Mouse (Mus musculus) neural tube, embryonic 14.5 days (tissue): ENCODE measurements around the gene Tmem60. TPM values are rescaled to one million over a fixed set of nuclear protein-coding genes. Genes with fewer than 3 reads are reported as not detected.

Experiments used
- ATAC-seq: fragments of 200-750 bp; cut with Nextera tagmentation; 2 replicates; pipeline ENCODE4 v1.8.0; 2017; ENCODE audit warnings: low read depth, mild to moderate bottlenecking, moderate TSS enrichment, moderate library complexity
- H3K27ac ChIP-seq: fragments of 300-500 bp; sonication (generic); 2 replicates; pipeline ENCODE4 v1.5.1; 2014; ENCODE audit warnings: low read depth, mild to moderate bottlenecking, control low read depth, low read length, moderate library complexity, mixed read lengths
- H3K27me3 ChIP-seq: fragments of 300-500 bp; sonication (generic); 2 replicates; pipeline ENCODE4 v1.6.1; 2014; ENCODE audit warnings: low read length; ENCODE audit not compliant: control insufficient read depth, insufficient read depth
- H3K36me3 ChIP-seq: fragments of 300-500 bp; sonication (generic); 2 replicates; pipeline ENCODE4 v1.6.1; 2014; ENCODE audit warnings: low read length, mixed read lengths; ENCODE audit not compliant: control insufficient read depth, insufficient read depth
- H3K4me1 ChIP-seq: fragments of 300-500 bp; sonication (generic); 2 replicates; pipeline ENCODE4 v1.6.1; 2014; ENCODE audit warnings: low read length; ENCODE audit not compliant: control insufficient read depth, insufficient read depth
- H3K4me2 ChIP-seq: fragments of 300-500 bp; sonication (generic); 2 replicates; pipeline ENCODE4 v1.6.1; 2014; ENCODE audit warnings: mild to moderate bottlenecking, low read depth, low read length, control low read depth
- H3K4me3 ChIP-seq: fragments of 300-500 bp; sonication (generic); 2 replicates; pipeline ENCODE4 v1.5.1; 2014; ENCODE audit warnings: low read depth, low read length, control low read depth, mixed read lengths
- H3K9ac ChIP-seq: fragments of 300-500 bp; sonication (generic); replicated peaks from 2 replicates; pipeline ENCODE4 v1.6.1; 2014; ENCODE audit warnings: low read depth, mild to moderate bottlenecking, control low read depth, low read length, mixed read lengths
- H3K9me3 ChIP-seq: fragments of 300-500 bp; sonication (generic); 2 replicates; pipeline ENCODE4 v1.6.1; 2016; ENCODE audit warnings: low read length; ENCODE audit not compliant: control insufficient read depth
- WGBS: fragments of 180-500 bp; shearing (Covaris S2); extraction: QIAGEN DNeasy Blood & Tissue Kit; methylation state at CpG from one replicate; pipeline ENCODE4 v1.1.7; 2014; 5-methylcytosine and 5-hydroxymethylcytosine counted together
- polyA plus RNA-seq: library from polyadenylated mRNA; unstranded; fragments of >200 nt; fragmentation: Nextera tagmentation; extraction: Ambion mirVana; gene quantifications from 2 replicates; pipeline ENCODE4 v1.2.1, GENCODE M21; 2014

The Tmem60 gene
- 74.7 and 77.9 TPM in 2 replicates for polyA plus RNA-seq

DNA sequence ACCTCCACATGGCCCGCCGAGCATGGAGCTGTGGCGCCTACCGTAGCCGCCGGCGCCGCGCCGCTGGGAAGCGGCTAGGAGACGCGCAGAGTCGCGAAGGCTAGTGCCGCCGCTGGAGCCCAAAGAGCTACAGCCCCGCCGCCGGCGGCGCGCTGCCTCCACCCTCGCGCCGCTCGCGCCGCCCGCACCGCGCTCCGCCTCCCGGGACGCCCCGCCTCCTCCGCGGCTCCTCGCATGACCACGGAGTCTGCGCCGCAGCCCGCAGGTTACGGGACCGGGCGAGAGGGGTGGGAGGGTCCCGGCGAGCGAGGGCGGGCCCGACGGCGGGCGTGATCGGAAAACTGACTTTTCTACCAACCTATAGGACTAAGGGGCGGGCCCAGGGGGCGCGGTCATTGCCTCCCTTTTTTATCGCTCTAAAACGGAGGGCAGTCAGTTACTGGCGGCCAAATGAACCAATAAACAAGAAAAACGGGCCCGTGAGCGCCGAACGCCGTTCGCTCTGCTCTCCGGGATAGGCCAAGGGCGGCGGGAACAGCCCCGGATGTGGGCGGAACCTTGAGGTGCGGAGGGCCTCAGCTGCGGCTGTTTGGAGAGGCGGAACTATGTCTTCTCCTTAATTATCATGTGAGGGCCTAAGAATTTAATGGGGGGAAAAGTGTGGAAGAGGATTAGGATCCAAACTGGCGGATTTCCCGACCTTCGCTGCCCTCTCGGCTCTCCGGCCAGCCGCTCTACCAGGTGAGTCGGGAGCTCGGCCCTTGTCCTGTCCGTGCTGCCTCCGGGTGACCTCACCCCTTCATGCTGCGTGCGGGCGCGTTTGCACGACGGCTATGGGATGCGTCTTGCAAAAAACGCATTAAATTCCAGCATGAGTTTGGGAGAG lies at the start of gene Tmem60, which contains the start of gene Phtf2:
TSS of gene Tmem60 (plus strand) at position 277 of the 886 bp plus-strand sequence.
TSS of gene Phtf2 (minus strand) at position 210 of the 886 bp plus-strand sequence.
- H3K4me3 ChIP-seq = peak within 1 kb of the TSS; percentile 80
- no peaks in the 10 kb centered on the region for H3K27me3 ChIP-seq
- under 1% methylated on average over 93 of the region's 94 CpGs for WGBS
- no peaks in the 10 kb centered on the region for H3K36me3 ChIP-seq
- no peaks in the 10 kb centered on the region for H3K9me3 ChIP-seq
- peaks cover 20% of the 10 kb centered on the region for H3K4me1 ChIP-seq
- H3K9ac ChIP-seq = peak within 1 kb of the TSS; percentile 83
- peak within 1 kb of the TSS; percentile 95 for H3K27ac ChIP-seq
- peak; percentile 99 for ATAC-seq
- peak within 1 kb of the TSS; percentile 79 for H3K4me2 ChIP-seq

DNA sequence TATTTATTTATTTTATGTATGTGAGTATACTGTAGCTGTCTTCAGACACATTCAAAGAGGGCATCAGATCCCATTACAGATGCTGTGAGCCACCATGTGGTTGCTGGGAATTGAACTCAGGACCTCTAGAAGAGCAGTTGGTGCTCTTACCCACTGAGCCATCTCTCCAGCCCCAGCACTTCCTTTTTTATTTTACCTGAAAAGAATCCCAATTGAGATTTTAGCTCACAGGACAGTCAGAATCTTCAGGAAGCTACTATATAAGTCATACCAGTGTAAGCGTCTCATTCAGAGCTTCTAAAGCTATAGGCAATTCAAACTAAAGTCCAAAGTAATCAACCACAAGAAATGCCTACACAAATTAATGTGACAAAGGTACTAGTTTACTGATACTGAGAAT lies 47.6 kb upstream of the Tmem60 start:
- ATAC-seq = no peak
- 98% methylated on average over 1 of the region's 1 CpGs for WGBS
- H3K4me3 ChIP-seq = no peak overlapping the region
- no peak overlapping the region for H3K9ac ChIP-seq
- no peaks in the 10 kb centered on the region for H3K36me3 ChIP-seq
- H3K27me3 ChIP-seq = no peaks in the 10 kb centered on the region
- no peak overlapping the region for H3K4me2 ChIP-seq
- H3K27ac ChIP-seq = no peak overlapping the region
- no peaks in the 10 kb centered on the region for H3K4me1 ChIP-seq
- no peaks in the 10 kb centered on the region for H3K9me3 ChIP-seq

DNA sequence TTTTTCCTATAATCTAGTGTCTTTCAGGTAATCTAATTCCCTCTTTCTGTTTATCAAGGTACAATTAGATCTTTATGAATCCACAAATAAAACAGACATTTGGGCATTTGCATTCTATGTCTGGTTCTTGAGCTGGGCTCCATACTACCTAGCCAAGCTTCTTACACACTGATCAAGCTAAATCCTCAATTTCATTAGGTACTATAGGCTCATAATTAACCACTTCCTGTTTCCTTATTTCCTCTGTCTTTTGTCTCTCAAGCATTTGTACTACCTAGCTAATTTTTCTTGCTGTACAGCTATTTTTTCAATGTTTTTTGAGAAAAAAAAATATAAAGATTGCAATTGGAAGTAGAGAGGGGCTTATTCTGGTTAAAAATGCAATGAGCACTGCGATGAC lies 44.9 kb upstream of the Tmem60 start:
- H3K27me3 ChIP-seq = no peaks in the 10 kb centered on the region
- no peak for ATAC-seq
- no peaks in the 10 kb centered on the region for H3K36me3 ChIP-seq
- H3K4me2 ChIP-seq = no peak overlapping the region
- no peak overlapping the region for H3K9ac ChIP-seq
- no peaks in the 10 kb centered on the region for H3K4me1 ChIP-seq
- H3K9me3 ChIP-seq = no peaks in the 10 kb centered on the region
- no peak overlapping the region for H3K4me3 ChIP-seq
- WGBS = 97% methylated on average over 1 of the region's 1 CpGs
- H3K27ac ChIP-seq = no peak overlapping the region

DNA sequence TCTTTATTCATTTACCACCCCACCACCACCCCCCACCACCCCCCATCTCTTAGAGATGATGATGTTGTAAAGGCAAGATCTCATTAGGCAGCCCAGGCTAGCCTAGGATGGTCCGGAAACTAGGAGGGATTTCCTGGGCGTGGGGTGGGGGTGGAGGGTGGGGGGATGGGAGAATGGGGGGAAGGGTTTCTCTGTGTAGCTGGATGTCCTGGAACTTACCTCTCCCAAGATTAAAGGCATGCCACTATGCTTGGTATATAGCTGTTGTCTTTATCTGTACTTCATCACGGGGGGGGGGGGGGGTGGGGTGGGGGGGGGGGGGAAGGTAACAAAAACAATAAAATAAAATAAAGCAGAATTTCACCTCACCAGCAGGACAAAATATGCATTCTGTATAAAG lies 38.6 kb upstream of the Tmem60 start:
- H3K36me3 ChIP-seq = no peaks in the 10 kb centered on the region
- no peaks in the 10 kb centered on the region for H3K27me3 ChIP-seq
- H3K9me3 ChIP-seq = no peaks in the 10 kb centered on the region
- no peak overlapping the region for H3K27ac ChIP-seq
- no peak for ATAC-seq
- H3K4me3 ChIP-seq = no peak overlapping the region
- H3K9ac ChIP-seq = no peak overlapping the region
- 46% methylated on average over 2 of the region's 3 CpGs for WGBS
- no peaks in the 10 kb centered on the region for H3K4me1 ChIP-seq
- H3K4me2 ChIP-seq = no peak overlapping the region

DNA sequence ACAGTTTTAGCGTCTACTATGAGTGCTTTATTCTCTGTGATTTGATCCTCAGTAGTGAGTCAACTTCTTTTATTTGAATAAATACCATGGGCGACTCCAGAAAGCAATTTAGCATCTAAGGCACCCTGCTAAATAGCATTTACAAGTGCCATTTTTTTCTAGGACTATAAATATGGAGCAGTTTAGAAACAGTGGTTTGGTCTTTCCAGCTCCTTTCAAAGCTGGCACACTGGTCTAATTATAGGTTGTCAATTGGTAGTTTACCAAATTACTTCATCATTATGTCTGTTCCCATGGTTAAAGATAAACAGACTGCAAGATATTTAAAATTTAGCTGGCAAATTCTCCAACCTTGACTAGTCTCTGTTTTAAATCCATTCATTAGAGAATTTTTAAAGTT lies 38.2 kb upstream of the Tmem60 start:
- no peak overlapping the region for H3K9ac ChIP-seq
- H3K27me3 ChIP-seq = no peaks in the 10 kb centered on the region
- H3K36me3 ChIP-seq = no peaks in the 10 kb centered on the region
- no peak overlapping the region for H3K27ac ChIP-seq
- H3K4me2 ChIP-seq = no peak overlapping the region
- no peaks in the 10 kb centered on the region for H3K9me3 ChIP-seq
- ATAC-seq = no peak
- 59% methylated on average over 2 of the region's 2 CpGs for WGBS
- H3K4me3 ChIP-seq = no peak overlapping the region
- H3K4me1 ChIP-seq = no peaks in the 10 kb centered on the region

DNA sequence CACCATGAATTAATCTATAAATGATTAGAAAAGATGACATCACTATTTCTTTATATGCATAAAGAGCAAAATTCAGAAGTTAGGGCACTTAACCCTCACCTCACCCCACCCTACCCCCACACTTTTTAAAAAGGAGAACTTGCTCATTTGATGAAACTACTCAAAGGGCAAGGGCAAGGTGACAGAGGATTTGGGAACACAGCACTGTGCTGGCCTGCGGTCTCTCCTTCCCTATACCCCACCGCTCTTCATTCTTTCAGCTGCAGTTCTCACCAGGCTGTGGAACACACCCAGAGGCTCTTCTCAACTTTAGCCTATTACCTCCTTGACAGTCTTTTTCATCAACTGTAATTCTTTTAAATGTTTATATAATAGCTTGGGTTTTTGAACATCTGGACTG lies 35.0 kb upstream of the Tmem60 start:
- no peak overlapping the region for H3K27ac ChIP-seq
- no peak overlapping the region for H3K9ac ChIP-seq
- H3K4me1 ChIP-seq = no peaks in the 10 kb centered on the region
- H3K9me3 ChIP-seq = no peaks in the 10 kb centered on the region
- WGBS = 94% methylated on average over 2 of the region's 2 CpGs
- H3K27me3 ChIP-seq = no peaks in the 10 kb centered on the region
- no peak for ATAC-seq
- no peaks in the 10 kb centered on the region for H3K36me3 ChIP-seq
- H3K4me2 ChIP-seq = no peak overlapping the region
- H3K4me3 ChIP-seq = no peak overlapping the region

DNA sequence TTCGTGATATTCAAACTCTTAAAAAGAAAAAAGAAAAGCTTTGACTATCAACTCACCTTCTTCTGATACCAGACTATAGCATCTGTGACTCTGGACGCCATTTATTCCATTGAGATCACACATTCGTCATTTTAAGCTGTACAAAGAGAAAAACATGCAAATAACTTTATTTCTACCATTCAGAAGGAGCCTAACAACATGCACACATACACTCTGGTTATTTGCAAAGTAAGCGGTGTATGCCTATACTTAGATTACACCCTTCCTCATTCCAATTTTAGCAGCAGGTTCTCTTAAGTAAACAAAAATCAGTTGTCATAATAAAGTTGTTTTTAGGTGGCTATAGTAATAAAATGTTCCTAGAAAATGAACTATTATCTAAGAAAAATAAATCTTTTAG lies 26.9 kb upstream of the Tmem60 start:
- Histone ChIP-seq H3K36me3 (no peaks in the 10 kb centered on the region), H3K4me2 (no peak overlapping the region), H3K9me3 (no peaks in the 10 kb centered on the region), H3K9ac (no peak overlapping the region), H3K27ac (no peak overlapping the region), H3K4me1 (no peaks in the 10 kb centered on the region), H3K4me3 (no peak overlapping the region), H3K27me3 (no peaks in the 10 kb centered on the region)
- WGBS = 89% methylated on average over 4 of the region's 4 CpGs
- ATAC-seq = no peak

DNA sequence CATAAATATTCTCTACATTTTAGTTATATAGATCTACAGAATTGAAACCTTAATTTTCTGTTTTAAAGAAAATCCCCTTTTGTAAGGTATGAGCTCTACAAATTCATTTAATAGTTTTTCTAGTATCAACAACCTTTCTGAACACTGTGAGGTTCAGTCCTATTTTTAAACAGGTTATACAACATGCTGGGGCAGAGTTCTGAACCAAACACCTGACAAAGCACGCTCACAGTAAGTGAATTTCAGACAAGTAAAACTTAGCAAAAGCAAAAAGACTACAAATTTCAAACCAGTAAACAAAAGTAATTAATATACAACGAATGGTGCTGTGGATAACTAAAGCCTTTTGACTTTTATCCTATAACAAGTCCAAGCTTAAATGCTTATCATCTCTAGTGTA lies 23.6 kb upstream of the Tmem60 start:
- 100% methylated on average over 2 of the region's 2 CpGs for WGBS
- Histone ChIP-seq H3K9me3 (no peaks in the 10 kb centered on the region), H3K27ac (no peak overlapping the region), H3K36me3 (no peaks in the 10 kb centered on the region), H3K27me3 (no peaks in the 10 kb centered on the region), H3K4me1 (no peaks in the 10 kb centered on the region), H3K4me2 (no peak overlapping the region), H3K9ac (no peak overlapping the region), H3K4me3 (no peak overlapping the region)
- no peak for ATAC-seq

DNA sequence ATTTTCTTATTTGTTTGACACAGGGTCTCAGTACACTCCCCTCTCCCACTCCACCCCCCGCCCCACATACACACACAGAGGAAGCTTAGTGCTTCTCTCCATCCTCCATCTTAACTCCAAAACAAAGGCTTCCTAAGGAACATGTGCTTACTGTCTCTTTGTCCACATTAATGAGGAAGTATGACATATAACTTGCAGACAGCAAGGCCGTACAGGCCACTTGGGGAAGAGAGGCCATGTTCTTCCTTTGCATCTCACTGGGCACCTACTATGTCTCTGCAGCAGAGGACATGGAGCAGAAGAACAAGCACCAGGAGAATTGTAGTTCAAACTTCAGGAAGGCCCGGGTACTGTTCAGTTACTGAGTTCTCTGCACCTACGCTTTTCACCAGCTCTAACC lies 21.4 kb upstream of the Tmem60 start:
- Histone ChIP-seq H3K27ac (no peak overlapping the region), H3K27me3 (no peaks in the 10 kb centered on the region), H3K36me3 (no peaks in the 10 kb centered on the region), H3K4me3 (no peak overlapping the region), H3K9ac (no peak overlapping the region), H3K4me2 (no peak overlapping the region), H3K4me1 (no peaks in the 10 kb centered on the region), H3K9me3 (no peaks in the 10 kb centered on the region)
- WGBS = 92% methylated on average over 4 of the region's 4 CpGs
- no peak for ATAC-seq
